Mouse (Mus musculus) forebrain, embryonic 14.5 days (tissue): ENCODE measurements around the gene Ddost. TPM values are rescaled to one million over a fixed set of nuclear protein-coding genes. Genes with fewer than 3 reads are reported as not detected.

Experiments
- microRNA-seq: library from miRNA; unstranded; fragments of <30 nt; microRNA quantifications from one replicate; pipeline ENCODE4, GENCODE M21; 2016
- polyA plus RNA-seq: library from polyadenylated mRNA; unstranded; fragments of >200 nt; fragmentation: Nextera tagmentation; extraction: Ambion mirVana; gene quantifications from 2 replicates; pipeline ENCODE4 v1.2.1, GENCODE M21; 2014

Ddost gene
- polyA plus RNA-seq, 1 experiment from 2014 or later: 182 TPM

Small RNA genes lying within 50 kb of the gene (microRNA-seq; reads per million reads assigned to microRNA genes)
- gene Gm27646: not detected
- 2.3 reads per million, percentile 13 among the genes with 10 or more reads in this experiment for gene Mir7019

Other genes with a start within 250 kb of the Ddost start
- 257 and 277 TPM in 2 replicates for gene Hp1bp3, start 88.4 kb upstream of the Ddost start, polyA plus RNA-seq
- gene Sh2d5, start 54.3 kb upstream of the Ddost start, polyA plus RNA-seq: 4.0 and 4.6 TPM in 2 replicates
- gene Kif17, start 54.3 kb upstream of the Ddost start, polyA plus RNA-seq: 0.61 and 0.85 TPM in 2 replicates
- 42.2 and 47.6 TPM in 2 replicates for gene Pink1, start 21.6 kb downstream of the Ddost start, polyA plus RNA-seq
- 2.2 and 2.3 TPM in 2 replicates for gene Cda, start 63.3 kb downstream of the Ddost start, polyA plus RNA-seq
- 1.8 and 4.8 TPM in 2 replicates for gene Fam43b, start 91.8 kb downstream of the Ddost start, polyA plus RNA-seq
- gene Mul1, start 129.9 kb downstream of the Ddost start, polyA plus RNA-seq: 16.2 and 21.9 TPM in 2 replicates
- 7.5 and 7.8 TPM in 2 replicates for gene Camk2n1, start 149.6 kb downstream of the Ddost start, polyA plus RNA-seq